Mouse (Mus musculus): ENCODE measurements at regions not wholly inside any gene's neighbourhood (a gene's known extent, or its start where the extent isn't known, plus 50 kb on each side); places are given as distances from the start of the nearest gene placed in this dataset.

GRCm38 (mm10) chrX:11046769-11047168, 252.3 kb upstream of the H2al1a start:
- Histone ChIP-seq H3K27me3 (ENCODE audit: control insufficient read depth, insufficient read depth, low read length) (no peaks in the 10 kb centered on the region), H3K4me1 (ENCODE audit: control insufficient read depth, insufficient read depth, insufficient read length) (no peaks in the 10 kb centered on the region), H3K36me3 (ENCODE audit: control insufficient read depth, insufficient read depth, low read length) (no peaks in the 10 kb centered on the region), H3K27ac (ENCODE audit: insufficient read depth, low read length) (no peak overlapping the region), H3K4me3 (ENCODE audit: extremely low read depth, insufficient read depth, insufficient read length) (no peak overlapping the region)
- 82% methylated on average over 3 of the region's 3 CpGs for WGBS
- no peak for DNase-seq (ENCODE audit: low read depth in 1 of 2, low spot score in 2 of 2)
- TF ChIP-seq CTCF (IDR thresholded peaks at IDR 0.05; ENCODE audit: extremely low read depth, insufficient read depth, insufficient read length, insufficient replicate concordance) (no peak), POLR2A (IDR thresholded peaks at IDR 0.05; ENCODE audit: low read depth, low read length) (no peak)

- Histone ChIP-seq H3K27me3 (ENCODE audit: control insufficient read depth, insufficient read depth, low read length) (no peaks in the 10 kb centered on the region), H3K4me1 (ENCODE audit: control insufficient read depth, insufficient read depth, insufficient read length) (no peaks in the 10 kb centered on the region), H3K27ac (ENCODE audit: insufficient read depth, low read length) (no peak overlapping the region), H3K4me3 (ENCODE audit: extremely low read depth, insufficient read depth, insufficient read length) (no peak overlapping the region), H3K36me3 (ENCODE audit: control insufficient read depth, insufficient read depth, low read length) (no peaks in the 10 kb centered on the region)
- WGBS = 69% methylated on average over 3 of the region's 3 CpGs
- no peak for DNase-seq (ENCODE audit: low read depth in 1 of 2, low spot score in 2 of 2)
- TF ChIP-seq POLR2A (IDR thresholded peaks at IDR 0.05; ENCODE audit: low read depth, low read length) (no peak), CTCF (IDR thresholded peaks at IDR 0.05; ENCODE audit: extremely low read depth, insufficient read depth, insufficient read length, insufficient replicate concordance) (no peak)
These were observed 216.9 kb upstream of the H2al1a start for GRCm38 (mm10) chrX:11082171-11082570.

- H3K4me1 ChIP-seq (ENCODE audit: control insufficient read depth, insufficient read depth, insufficient read length) = no peaks in the 10 kb centered on the region
- H3K27me3 ChIP-seq (ENCODE audit: control insufficient read depth, insufficient read depth, low read length) = no peaks in the 10 kb centered on the region
- WGBS = 77% methylated on average over 3 of the region's 3 CpGs
- no peak for DNase-seq (ENCODE audit: low read depth in 1 of 2, low spot score in 2 of 2)
- TF ChIP-seq POLR2A (IDR thresholded peaks at IDR 0.05; ENCODE audit: low read depth, low read length) = no peak
- TF ChIP-seq CTCF (IDR thresholded peaks at IDR 0.05; ENCODE audit: extremely low read depth, insufficient read depth, insufficient read length, insufficient replicate concordance) = no peak
- no peak overlapping the region for H3K4me3 ChIP-seq (ENCODE audit: extremely low read depth, insufficient read depth, insufficient read length)
- no peak overlapping the region for H3K27ac ChIP-seq (ENCODE audit: insufficient read depth, low read length)
- no peaks in the 10 kb centered on the region for H3K36me3 ChIP-seq (ENCODE audit: control insufficient read depth, insufficient read depth, low read length)
These were observed 216.2 kb upstream of the H2al1a start for GRCm38 (mm10) chrX:11082845-11083244.

- 91% methylated on average over 7 of the region's 7 CpGs for WGBS
- Histone ChIP-seq H3K4me1 (ENCODE audit: control insufficient read depth, insufficient read depth, insufficient read length) (no peaks in the 10 kb centered on the region), H3K27ac (ENCODE audit: insufficient read depth, low read length) (no peak overlapping the region), H3K36me3 (ENCODE audit: control insufficient read depth, insufficient read depth, low read length) (no peaks in the 10 kb centered on the region), H3K27me3 (ENCODE audit: control insufficient read depth, insufficient read depth, low read length) (no peaks in the 10 kb centered on the region), H3K4me3 (ENCODE audit: extremely low read depth, insufficient read depth, insufficient read length) (no peak overlapping the region)
- no peak for TF ChIP-seq CTCF (IDR thresholded peaks at IDR 0.05; ENCODE audit: extremely low read depth, insufficient read depth, insufficient read length, insufficient replicate concordance)
- no peak for TF ChIP-seq POLR2A (IDR thresholded peaks at IDR 0.05; ENCODE audit: low read depth, low read length)
- no peak for DNase-seq (ENCODE audit: low read depth in 1 of 2, low spot score in 2 of 2)
These were observed 212.6 kb upstream of the H2al1a start for GRCm38 (mm10) chrX:11086257-11087072.

GRCm38 (mm10) chrX:11087913-11088312, 211.1 kb upstream of the H2al1a start:
- DNase-seq (ENCODE audit: low read depth in 1 of 2, low spot score in 2 of 2) = peak in 1 of 2 experiments; percentile 9
- TF ChIP-seq POLR2A (IDR thresholded peaks at IDR 0.05; ENCODE audit: low read depth, low read length) (no peak), CTCF (IDR thresholded peaks at IDR 0.05; ENCODE audit: extremely low read depth, insufficient read depth, insufficient read length, insufficient replicate concordance) (peak; percentile 61; the same call in 1 of the 2 replicates)
- Histone ChIP-seq H3K27ac (ENCODE audit: insufficient read depth, low read length) (no peak overlapping the region), H3K4me3 (ENCODE audit: extremely low read depth, insufficient read depth, insufficient read length) (no peak overlapping the region), H3K4me1 (ENCODE audit: control insufficient read depth, insufficient read depth, insufficient read length) (no peaks in the 10 kb centered on the region), H3K36me3 (ENCODE audit: control insufficient read depth, insufficient read depth, low read length) (no peaks in the 10 kb centered on the region), H3K27me3 (ENCODE audit: control insufficient read depth, insufficient read depth, low read length) (no peaks in the 10 kb centered on the region)
- WGBS = 40% methylated on average over 14 of the region's 14 CpGs

GRCm38 (mm10) chrX:11088506-11088905, 210.6 kb upstream of the H2al1a start:
- 56% methylated on average over 10 of the region's 10 CpGs for WGBS
- DNase-seq (ENCODE audit: low read depth in 1 of 2, low spot score in 2 of 2) = no peak
- no peaks in the 10 kb centered on the region for H3K4me1 ChIP-seq (ENCODE audit: control insufficient read depth, insufficient read depth, insufficient read length)
- H3K27me3 ChIP-seq (ENCODE audit: control insufficient read depth, insufficient read depth, low read length) = no peaks in the 10 kb centered on the region
- no peak overlapping the region for H3K27ac ChIP-seq (ENCODE audit: insufficient read depth, low read length)
- H3K4me3 ChIP-seq (ENCODE audit: extremely low read depth, insufficient read depth, insufficient read length) = no peak overlapping the region
- TF ChIP-seq CTCF (IDR thresholded peaks at IDR 0.05; ENCODE audit: extremely low read depth, insufficient read depth, insufficient read length, insufficient replicate concordance) (no peak), POLR2A (IDR thresholded peaks at IDR 0.05; ENCODE audit: low read depth, low read length) (no peak)
- H3K36me3 ChIP-seq (ENCODE audit: control insufficient read depth, insufficient read depth, low read length) = no peaks in the 10 kb centered on the region

- no peaks in the 10 kb centered on the region for H3K4me1 ChIP-seq (ENCODE audit: control insufficient read depth, insufficient read depth, insufficient read length)
- no peak overlapping the region for H3K27ac ChIP-seq (ENCODE audit: insufficient read depth, low read length)
- 55% methylated on average over 7 of the region's 7 CpGs for WGBS
- TF ChIP-seq POLR2A (IDR thresholded peaks at IDR 0.05; ENCODE audit: low read depth, low read length) = no peak
- TF ChIP-seq CTCF (IDR thresholded peaks at IDR 0.05; ENCODE audit: extremely low read depth, insufficient read depth, insufficient read length, insufficient replicate concordance) = peak; percentile 11; the same call in 1 of the 2 replicates
- no peaks in the 10 kb centered on the region for H3K36me3 ChIP-seq (ENCODE audit: control insufficient read depth, insufficient read depth, low read length)
- H3K27me3 ChIP-seq (ENCODE audit: control insufficient read depth, insufficient read depth, low read length) = no peaks in the 10 kb centered on the region
- no peak overlapping the region for H3K4me3 ChIP-seq (ENCODE audit: extremely low read depth, insufficient read depth, insufficient read length)
- peak in 1 of 2 experiments; percentile 3 for DNase-seq (ENCODE audit: low read depth in 1 of 2, low spot score in 2 of 2)
These were observed 208.6 kb upstream of the H2al1a start for GRCm38 (mm10) chrX:11090432-11090831.

Measured in spleen, adult 2 months (tissue).